Mouse (Mus musculus) liver, adult 2 months (tissue): ENCODE measurements around the gene Ralgps2. TPM values are rescaled to one million over a fixed set of nuclear protein-coding genes. Genes with fewer than 3 reads are reported as not detected.

Experiments used
- DNase-seq: peaks from one replicate; pipeline ENCODE4 v3.0.0-alpha.2; 2011; ENCODE audit warnings: low read depth, low spot score; ENCODE audit errors: extremely low read depth
- H3K27ac ChIP-seq: fragments of 200-500 bp; replicated peaks from 2 replicates; pipeline ENCODE4 v1.5.1; 2012; ENCODE audit warnings: low read depth, mild to moderate bottlenecking, control low read depth, inconsistent platforms, low read length; ENCODE audit not compliant: insufficient read depth
- H3K27me3 ChIP-seq: fragments of 200-500 bp; 2 replicates; pipeline ENCODE4 v1.6.1; 2012; ENCODE audit warnings: mild to moderate bottlenecking, moderate library complexity, low read length, inconsistent platforms; ENCODE audit not compliant: control insufficient read depth, insufficient read depth
- H3K36me3 ChIP-seq: fragments of 200-500 bp; 2 replicates; pipeline ENCODE4 v1.6.1; 2012; ENCODE audit warnings: low read length, inconsistent platforms; ENCODE audit not compliant: control insufficient read depth, insufficient read depth
- H3K4me1 ChIP-seq: fragments of 200-500 bp; 2 replicates; pipeline ENCODE4 v1.6.1; 2011; ENCODE audit warnings: low read length; ENCODE audit not compliant: control insufficient read depth, insufficient read depth
- H3K4me3 ChIP-seq: fragments of 200-500 bp; 2 replicates; pipeline ENCODE4 v1.5.1; 2011; ENCODE audit warnings: low read depth, mild to moderate bottlenecking, control low read depth, low read length, moderate library complexity; ENCODE audit not compliant: insufficient read depth
- H3K79me2 ChIP-seq: fragments of 200-500 bp; 2 replicates; pipeline ENCODE4 v1.6.1; 2012; ENCODE audit warnings: inconsistent platforms, mild to moderate bottlenecking, low read length, moderate library complexity; ENCODE audit not compliant: control insufficient read depth, insufficient read depth
- H3K9ac ChIP-seq: fragments of 200-500 bp; 2 replicates; pipeline ENCODE4 v1.6.1; 2012; ENCODE audit warnings: low read depth, mild to moderate bottlenecking, control low read depth, inconsistent platforms, low read length
- CTCF ChIP-seq: fragments of 200-500 bp; IDR thresholded peaks from 2 replicates; pipeline ENCODE4 v1.5.1; 2011; ENCODE audit warnings: low read depth, low read length, control low read depth
- POLR2A ChIP-seq: fragments of 200-500 bp; IDR thresholded peaks from 2 replicates; pipeline ENCODE4 v1.6.1; 2011; ENCODE audit warnings: low read length, control low read depth; ENCODE audit not compliant: insufficient read depth; ENCODE audit errors: extremely low read depth
- WGBS: fragments of 180-500 bp; shearing (Covaris S2); methylation state at CpG from one replicate; pipeline ENCODE4 v1.1.7; 2018; 5-methylcytosine and 5-hydroxymethylcytosine counted together
- polyA plus RNA-seq: library from polyadenylated mRNA; depleted of rRNA; stranded (reverse); fragments of >200 nt; gene quantifications from 2 replicates; pipeline ENCODE4 v1.2.3, GENCODE M21; 2012
- total RNA-seq: library from RNA; depleted of rRNA; stranded (reverse); fragments of >200 nt; gene quantifications from 2 replicates; pipeline ENCODE4 v1.2.3, GENCODE M21; 2014

Gene Ralgps2
- total and polyA plus RNA-seq, 2 experiments: 3.4 to 18.9 TPM

DNA sequence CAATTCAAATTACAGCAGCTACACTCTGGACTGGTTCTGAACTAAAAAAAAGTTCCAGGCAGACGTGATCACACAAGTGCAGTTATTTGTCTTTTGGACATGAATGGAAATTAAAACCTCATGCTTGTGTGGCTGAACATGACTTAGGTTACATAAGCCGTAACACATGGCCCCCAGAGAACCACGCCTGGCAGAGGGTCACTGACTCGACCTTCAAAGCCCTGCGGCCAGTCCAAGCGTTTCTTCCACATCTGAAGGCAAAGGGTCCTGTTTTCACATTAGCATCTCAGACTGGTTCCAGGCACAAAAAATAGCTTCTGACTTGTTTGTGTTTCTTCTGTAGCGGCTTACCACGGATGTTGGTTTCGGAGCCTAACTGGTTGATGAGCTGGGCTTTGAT lies 143.2 kb downstream of the Ralgps2 start:
- H3K27ac ChIP-seq: no peak overlapping the region
- H3K27me3 ChIP-seq: no peaks in the 10 kb centered on the region
- H3K9ac ChIP-seq: no peak overlapping the region
- H3K79me2 ChIP-seq: no peaks in the 10 kb centered on the region
- H3K36me3 ChIP-seq: no peaks in the 10 kb centered on the region
- no peak overlapping the region for H3K4me3 ChIP-seq
- 88% methylated on average over 9 of the region's 9 CpGs for WGBS
- no peak for DNase-seq
- TF ChIP-seq POLR2A: no peak
- TF ChIP-seq CTCF: no peak
- H3K4me1 ChIP-seq: no peaks in the 10 kb centered on the region

DNA sequence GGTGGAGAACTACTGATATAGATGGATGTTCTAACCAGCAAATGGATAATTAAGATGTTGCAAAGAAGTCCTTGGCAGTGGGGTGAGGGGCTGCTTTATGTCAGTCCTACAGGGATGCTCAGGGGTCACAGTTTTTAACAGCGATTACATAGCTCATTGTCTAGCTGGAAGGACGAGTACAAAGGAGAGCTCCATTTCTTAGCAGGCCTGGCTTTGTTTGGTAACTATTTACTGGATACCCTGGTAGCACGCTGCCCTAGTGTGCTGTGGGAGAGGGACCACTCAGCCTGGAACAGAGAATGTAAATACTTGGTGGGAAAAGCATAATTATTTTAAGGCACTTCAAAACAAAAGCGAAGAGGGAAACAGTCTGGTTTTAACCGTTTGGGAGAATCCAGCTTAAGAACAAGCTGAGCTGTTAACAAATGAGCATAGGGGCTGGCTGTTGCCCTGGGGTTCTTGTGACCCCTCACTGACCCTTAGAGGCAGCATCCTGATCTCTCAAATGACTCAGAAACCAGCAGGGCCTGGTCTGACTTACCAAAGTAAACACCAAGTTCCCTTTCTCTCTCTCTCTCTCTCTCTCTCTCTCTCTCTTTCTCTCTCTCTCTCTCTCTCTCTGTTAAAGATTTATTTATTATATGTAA lies 149.5 kb downstream of the Ralgps2 start:
- 78% methylated on average over 5 of the region's 5 CpGs for WGBS
- H3K9ac ChIP-seq: no peak overlapping the region
- H3K4me3 ChIP-seq: no peak overlapping the region
- no peaks in the 10 kb centered on the region for H3K79me2 ChIP-seq
- no peak overlapping the region for H3K27ac ChIP-seq
- TF ChIP-seq CTCF (no peak), POLR2A (no peak)
- H3K36me3 ChIP-seq: no peaks in the 10 kb centered on the region
- DNase-seq: no peak
- H3K27me3 ChIP-seq: no peaks in the 10 kb centered on the region
- no peaks in the 10 kb centered on the region for H3K4me1 ChIP-seq

DNA sequence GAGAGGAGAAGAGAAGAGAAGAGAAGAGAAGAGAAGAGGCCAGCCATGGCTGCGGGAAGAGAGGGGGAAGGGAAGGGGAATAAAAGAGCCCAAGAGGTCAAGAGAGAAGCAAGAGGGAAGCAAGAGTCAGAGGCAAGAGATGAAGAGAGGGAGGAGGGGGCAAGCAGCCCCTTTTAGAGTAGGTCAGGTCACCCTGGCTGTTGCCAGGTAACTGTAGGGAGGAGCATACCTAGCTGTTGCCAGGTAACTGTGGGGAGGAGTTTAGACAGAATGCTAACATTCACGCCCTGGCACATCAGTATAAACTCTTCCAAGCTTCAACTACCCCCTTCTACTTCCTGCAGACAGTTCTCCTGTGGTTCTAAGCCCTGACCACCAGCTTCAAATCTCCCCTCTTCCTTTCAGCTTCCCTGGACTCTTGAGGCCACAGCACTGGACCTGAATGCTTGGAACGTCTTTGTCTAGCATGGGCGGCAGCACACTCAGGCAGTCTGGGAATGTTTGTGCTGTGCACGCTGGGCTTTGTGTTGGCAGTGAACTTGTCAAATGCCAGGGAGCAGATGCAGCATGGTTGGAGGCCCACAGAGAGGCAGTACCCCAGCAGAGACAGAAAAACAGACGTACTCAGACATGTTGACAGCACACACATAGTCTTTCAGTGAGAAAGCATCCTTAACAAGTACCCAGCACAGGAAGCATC lies 152.1 kb downstream of the Ralgps2 start:
- H3K4me1 ChIP-seq: no peaks in the 10 kb centered on the region
- TF ChIP-seq CTCF (no peak), POLR2A (no peak)
- H3K27ac ChIP-seq: no peak overlapping the region
- no peak overlapping the region for H3K9ac ChIP-seq
- H3K4me3 ChIP-seq: no peak overlapping the region
- no peaks in the 10 kb centered on the region for H3K36me3 ChIP-seq
- H3K27me3 ChIP-seq: no peaks in the 10 kb centered on the region
- WGBS: 67% methylated on average over 6 of the region's 6 CpGs
- H3K79me2 ChIP-seq: no peaks in the 10 kb centered on the region
- no peak for DNase-seq

DNA sequence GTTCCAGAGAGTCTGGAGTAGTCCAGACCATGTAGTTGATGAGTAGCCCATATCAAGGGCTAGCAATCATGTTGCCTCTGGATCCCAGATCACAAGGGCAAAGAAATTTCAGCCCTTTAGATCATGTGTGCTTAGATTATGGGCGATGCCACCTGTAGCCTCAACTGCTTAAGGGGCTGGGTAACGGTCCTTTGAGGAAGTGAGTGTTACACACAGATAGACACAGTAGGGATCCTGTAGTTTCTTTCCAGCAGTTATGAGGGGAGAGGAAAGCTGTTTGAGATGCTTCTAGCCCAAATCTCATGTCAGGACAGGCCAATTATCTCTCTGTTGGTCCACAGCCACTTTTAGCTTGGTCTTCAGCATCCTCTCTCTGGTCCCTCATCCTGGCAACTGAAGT lies 153.4 kb downstream of the Ralgps2 start:
- Histone ChIP-seq H3K79me2 (no peaks in the 10 kb centered on the region), H3K4me1 (no peaks in the 10 kb centered on the region), H3K27me3 (no peaks in the 10 kb centered on the region), H3K4me3 (no peak overlapping the region), H3K36me3 (no peaks in the 10 kb centered on the region), H3K27ac (no peak overlapping the region), H3K9ac (no peak overlapping the region)
- 74% methylated on average over 2 of the region's 2 CpGs for WGBS
- no peak for DNase-seq
- TF ChIP-seq CTCF (no peak), POLR2A (no peak)

DNA sequence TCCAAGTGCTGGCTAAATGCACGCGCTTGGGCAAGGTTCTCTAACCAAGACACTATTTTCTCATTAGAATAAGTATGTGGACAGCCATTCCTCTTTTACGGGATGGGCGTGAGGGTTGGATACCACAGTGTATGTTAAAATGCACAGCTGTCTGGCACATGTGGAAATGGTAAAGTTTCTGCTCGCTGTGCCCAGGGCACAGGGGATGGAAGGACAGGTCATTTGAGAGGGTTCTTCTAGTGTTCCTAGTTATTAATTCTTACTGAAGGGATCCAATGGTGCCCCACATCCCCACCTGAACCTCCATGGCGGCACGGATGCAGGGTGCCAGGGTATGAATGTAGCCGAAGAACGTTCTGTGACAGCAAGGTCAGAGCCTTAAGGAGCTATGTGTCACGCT lies 154.5 kb downstream of the Ralgps2 start:
- Histone ChIP-seq H3K9ac (no peak overlapping the region), H3K4me3 (no peak overlapping the region), H3K4me1 (no peaks in the 10 kb centered on the region), H3K27me3 (no peaks in the 10 kb centered on the region), H3K27ac (no peak overlapping the region), H3K79me2 (no peaks in the 10 kb centered on the region), H3K36me3 (no peaks in the 10 kb centered on the region)
- DNase-seq: no peak
- TF ChIP-seq POLR2A (no peak), CTCF (no peak)
- WGBS: 96% methylated on average over 10 of the region's 10 CpGs

DNA sequence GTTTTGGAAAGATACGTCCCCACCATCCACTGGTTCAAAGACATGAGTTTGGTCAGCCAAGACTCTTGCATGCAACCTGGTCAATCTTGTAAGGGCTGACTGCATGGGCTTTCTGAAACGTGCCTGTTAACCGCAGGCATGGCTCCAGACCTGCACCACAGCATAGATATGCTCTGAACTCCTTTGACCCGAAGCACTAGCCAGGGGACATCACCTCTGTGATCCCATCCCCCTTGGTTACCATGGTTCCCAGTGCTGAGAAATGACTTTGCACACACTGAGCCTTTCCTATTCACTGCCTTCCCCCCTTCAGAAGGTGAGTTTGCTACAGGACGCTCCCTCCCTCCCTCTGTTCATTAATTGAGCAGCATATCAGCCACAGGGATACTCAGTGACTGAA lies 155.3 kb downstream of the Ralgps2 start:
- no peak for DNase-seq
- no peaks in the 10 kb centered on the region for H3K79me2 ChIP-seq
- no peak overlapping the region for H3K9ac ChIP-seq
- no peaks in the 10 kb centered on the region for H3K36me3 ChIP-seq
- H3K27ac ChIP-seq: no peak overlapping the region
- H3K27me3 ChIP-seq: no peaks in the 10 kb centered on the region
- H3K4me1 ChIP-seq: no peaks in the 10 kb centered on the region
- no peak overlapping the region for H3K4me3 ChIP-seq
- 60% methylated on average over 5 of the region's 5 CpGs for whole genome bisulfite sequencing
- TF ChIP-seq POLR2A (no peak), CTCF (no peak)
